Mouse (Mus musculus): Measurements from ENCODE around the gene Aspm. TPM values are rescaled to one million over a fixed set of nuclear protein-coding genes. Genes with fewer than 3 reads are reported as not detected.

Aspm gene
- total RNA-seq, 2 experiments from 2014 or later: 0.39 to 0.54 TPM

DNA sequence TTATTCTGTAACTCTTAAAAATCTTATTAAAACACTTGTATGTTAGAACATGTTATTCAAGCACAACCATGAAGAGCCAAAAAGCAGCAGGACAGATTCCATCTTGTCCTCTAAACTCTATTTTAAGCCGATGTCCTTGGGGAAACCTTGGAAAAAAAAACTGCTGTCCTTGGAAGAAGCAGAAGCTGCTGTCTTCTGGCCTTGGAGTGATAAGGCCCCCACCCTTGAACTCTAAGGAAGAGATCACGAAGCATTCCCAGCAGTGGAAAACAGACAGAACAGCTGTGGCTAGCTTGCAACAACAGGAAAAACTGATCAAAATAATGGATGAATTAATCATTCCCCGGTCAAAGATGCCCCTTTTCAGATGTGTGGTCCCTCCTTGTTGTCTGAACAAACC lies 41.6 kb downstream of the Aspm start:
- DNase-seq (ENCODE audit: low spot score in 2 of 2): no peak
- intact Hi-C loops (cut with DNase I): no loop called here

DNA sequence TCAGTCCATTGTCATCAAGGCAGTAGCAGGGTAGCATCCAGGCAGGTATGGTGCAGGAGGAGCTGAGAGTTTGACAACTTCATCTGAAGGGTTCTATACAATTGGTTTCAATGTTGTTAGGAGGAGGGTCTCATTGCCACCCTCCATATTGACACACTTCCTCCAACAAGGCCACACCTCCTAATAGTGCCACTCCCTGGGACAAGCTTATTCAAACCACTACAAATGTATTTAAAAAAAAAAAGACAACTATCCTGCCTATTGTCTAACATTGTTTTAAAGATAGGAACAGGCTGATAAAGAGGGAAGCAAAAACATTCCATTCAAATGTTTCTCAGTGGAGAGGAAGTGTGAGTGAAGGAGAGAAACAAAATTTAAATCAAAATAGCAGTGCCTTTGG lies 45.2 kb downstream of the Aspm start:
- intact Hi-C loops (cut with DNase I): no loop called here
- DNase-seq (ENCODE audit: low spot score in 2 of 2): no peak

DNA sequence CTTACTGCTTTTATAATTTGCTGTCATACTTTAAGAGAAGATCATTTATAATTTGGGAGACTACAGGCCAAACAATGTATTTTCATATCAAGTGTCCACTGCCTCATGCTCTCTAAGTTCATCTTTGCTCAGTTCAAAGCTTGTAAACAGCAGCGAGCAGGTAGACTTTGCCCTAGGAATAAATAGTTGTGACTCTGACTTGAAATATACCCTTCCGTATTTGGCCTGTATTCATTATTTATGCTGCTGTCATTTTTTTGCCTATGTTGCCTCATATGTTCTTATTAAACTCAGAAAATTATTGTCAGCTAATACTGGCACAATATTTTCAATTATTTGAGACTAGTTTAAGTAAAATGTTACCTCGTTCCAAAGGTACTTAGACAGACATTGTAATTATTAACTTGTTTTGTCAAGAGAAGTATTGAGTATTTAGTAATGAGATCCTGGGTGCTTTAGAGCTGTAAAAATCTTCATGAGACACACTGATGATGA lies 46.7 kb downstream of the Aspm start, which contains the start of gene F13b:
Gene F13b, plus strand, starts transcription at position 445 of the 495 bp plus-strand sequence.
- no peak for DNase-seq (ENCODE audit: low spot score in 2 of 2)
- intact Hi-C loops (cut with DNase I): no loop called here

DNA sequence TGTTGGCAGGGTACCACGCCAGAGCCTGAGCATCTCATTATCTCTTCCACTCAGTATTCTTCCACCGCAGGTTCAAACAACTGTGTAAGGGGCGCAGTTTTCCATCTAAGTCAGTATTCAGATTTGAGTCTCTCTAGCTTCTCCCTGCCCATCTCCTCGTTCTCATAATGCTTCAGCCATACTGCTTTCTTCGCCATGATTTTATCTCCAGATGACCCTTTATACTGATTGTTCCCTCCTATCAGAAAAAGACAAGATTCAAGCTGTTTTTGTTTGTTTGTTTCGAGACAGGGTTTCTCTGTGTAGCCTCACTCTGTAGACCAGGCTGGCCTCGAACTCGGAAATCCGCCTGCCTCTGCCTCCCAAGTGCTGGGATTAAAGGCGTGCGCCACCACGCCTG lies 60.0 kb downstream of the Aspm start:
- DNase-seq (ENCODE audit: low spot score in 2 of 2): no peak
- intact Hi-C loops (cut with DNase I): no loop called here

Other genes starting within 250 kb of the Aspm start
- gene Crb1, start 77.7 kb upstream of the Aspm start, total RNA-seq (2021): 1 to 10 TPM in 1 of 2 experiments, under 1 TPM in 1; 0.62 to 1.2 TPM
- 10 to 100 TPM; 25.6 to 26.0 TPM for gene Zbtb41, start 32.5 kb upstream of the Aspm start, total RNA-seq (2021)
- not detected for gene F13b, start 46.9 kb downstream of the Aspm start, total RNA-seq (2021)
- not detected for gene Cfhr1, start 105.5 kb downstream of the Aspm start, total RNA-seq (2021)

All from left cerebral cortex, postnatal 36 days (tissue).